Comparison of ENCODE assay signal across 16 mouse cellular contexts in genomic region chr4:55215425-55216174, GRCm38 (mm10).
A peak's percentile ranks its signal among the peaks of the same experiment; 100 is the strongest.
DNase-seq lines count a peak whose midpoint lies in the region; ATAC-seq lines count a peak whose summit lies in the region.
"Had no signal": no experiment of that assay in that cellular context is flagged by ENCODE, and none has a peak within 500 bp of the region (broad histone marks: within the 10 kb centered on the region; RNA-seq: fewer than 3 reads in every experiment).

No protein-coding gene starts in this region.

- H3K4me3 ChIP-seq in lung, embryonic 16.5 days (ENCODE audit: low read length): no peak overlapping the region
- H3K4me3 ChIP-seq in forebrain, embryonic 16.5 days (replicated peaks; ENCODE audit: low read length): no peak overlapping the region
- H3K4me3 ChIP-seq: left cerebral cortex, adult 2 months; limb, embryonic 13.5 days had no signal

- no peak overlapping the region for H3K4me2 ChIP-seq in lung, embryonic 16.5 days (ENCODE audit: low read depth, low read length)
- no peak overlapping the region for H3K4me2 ChIP-seq in forebrain, embryonic 16.5 days (ENCODE audit: low read length)
- H3K4me2 ChIP-seq: limb, embryonic 13.5 days had no signal

- H3K9me3 ChIP-seq in lung, embryonic 16.5 days (ENCODE audit: control insufficient read depth, low read length): no peaks in the 10 kb centered on the region
- H3K9me3 ChIP-seq in forebrain, embryonic 16.5 days (ENCODE audit: control insufficient read depth, low read length): no peaks in the 10 kb centered on the region
- H3K9me3 ChIP-seq: limb, embryonic 13.5 days had no signal

- peak; percentile 4 for DNase-seq in gastrocnemius, adult 18-20 months (ENCODE audit: low spot score)
- DNase-seq in gastrocnemius, postnatal 10 days: no peak
- DNase-seq in lung, postnatal 25 days (ENCODE audit: low spot score): no peak
- DNase-seq in NIH3T3 (ENCODE audit: low read depth): peak; percentile 29
- DNase-seq in B cell, adult 2 months: no peak
- DNase-seq in right cerebral cortex, adult 18-20 months: no peak
- DNase-seq: adrenal gland, adult 8-10 months; cerebellum, adult 2 months; right cerebral cortex, postnatal 25 days had no signal

- H3K9ac ChIP-seq in lung, embryonic 16.5 days (ENCODE audit: low read length): no peak overlapping the region
- no peak overlapping the region for H3K9ac ChIP-seq in forebrain, embryonic 16.5 days (replicated peaks; ENCODE audit: low read depth, low read length)
- H3K9ac ChIP-seq: limb, embryonic 13.5 days had no signal

- no peaks in the 10 kb centered on the region for H3K4me1 ChIP-seq in lung, embryonic 16.5 days (replicated peaks; ENCODE audit: control insufficient read depth, insufficient read depth, low read length)
- H3K4me1 ChIP-seq in forebrain, embryonic 16.5 days (replicated peaks; ENCODE audit: control insufficient read depth, insufficient read depth, low read length): peaks cover 2% of the 10 kb centered on the region
- H3K4me1 ChIP-seq: limb, embryonic 13.5 days had no signal

- H3K36me3 ChIP-seq in lung, embryonic 16.5 days (ENCODE audit: control insufficient read depth, insufficient read depth, low read length): no peaks in the 10 kb centered on the region
- no peaks in the 10 kb centered on the region for H3K36me3 ChIP-seq in forebrain, embryonic 16.5 days (ENCODE audit: control insufficient read depth, insufficient read depth)
- H3K36me3 ChIP-seq: limb, embryonic 13.5 days had no signal

- 30% methylated on average over 9 of the region's 9 CpGs for WGBS in lung, embryonic 16.5 days
- WGBS in forebrain, embryonic 16.5 days: 43% methylated on average over 9 of the region's 9 CpGs

- H3K27ac ChIP-seq in lung, embryonic 16.5 days (ENCODE audit: low read length): no peak overlapping the region
- H3K27ac ChIP-seq in forebrain, embryonic 16.5 days (ENCODE audit: low read length): no peak overlapping the region
- H3K27ac ChIP-seq: kidney, postnatal 0 days; left cerebral cortex, adult 2 months; limb, embryonic 13.5 days; macrophage had no signal

- ATAC-seq in lung, embryonic 16.5 days (ENCODE audit: low read depth): 0 out of 2 replicates have a peak, but pooled peaks have one; percentile 5
- peak; percentile 49 for ATAC-seq in forebrain, embryonic 16.5 days
- ATAC-seq: inflammation-experienced regulatory T-cells, adult 6 months had no signal

- no peaks in the 10 kb centered on the region for H3K27me3 ChIP-seq in lung, embryonic 16.5 days (ENCODE audit: control insufficient read depth, insufficient read depth, low read depth, low read length)
- H3K27me3 ChIP-seq in forebrain, embryonic 16.5 days (replicated peaks; ENCODE audit: control insufficient read depth, insufficient read depth, low read length): no peaks in the 10 kb centered on the region
- H3K27me3 ChIP-seq: limb, embryonic 13.5 days had no signal

Comparison
In these comparisons a context has a peak if more than half of its experiments do, and no peak if none do; other contexts are left out.
1. DNase-seq: peak in gastrocnemius, adult 18-20 months (single experiment) and NIH3T3 (single experiment); none in gastrocnemius, postnatal 10 days (single experiment), lung, postnatal 25 days (single experiment), B cell, adult 2 months (0 of 2) and right cerebral cortex, adult 18-20 months (single experiment).